Mouse (Mus musculus): ENCODE results near the gene Ppil2. TPM values are rescaled to one million over a fixed set of nuclear protein-coding genes. Genes with fewer than 3 reads are reported as not detected.

The Ppil2 gene
- 92.4 and 144 TPM in 2 replicates for polyA plus RNA-seq (2012; rRNA removed; ENCODE audit: low replicate concordance)

DNA sequence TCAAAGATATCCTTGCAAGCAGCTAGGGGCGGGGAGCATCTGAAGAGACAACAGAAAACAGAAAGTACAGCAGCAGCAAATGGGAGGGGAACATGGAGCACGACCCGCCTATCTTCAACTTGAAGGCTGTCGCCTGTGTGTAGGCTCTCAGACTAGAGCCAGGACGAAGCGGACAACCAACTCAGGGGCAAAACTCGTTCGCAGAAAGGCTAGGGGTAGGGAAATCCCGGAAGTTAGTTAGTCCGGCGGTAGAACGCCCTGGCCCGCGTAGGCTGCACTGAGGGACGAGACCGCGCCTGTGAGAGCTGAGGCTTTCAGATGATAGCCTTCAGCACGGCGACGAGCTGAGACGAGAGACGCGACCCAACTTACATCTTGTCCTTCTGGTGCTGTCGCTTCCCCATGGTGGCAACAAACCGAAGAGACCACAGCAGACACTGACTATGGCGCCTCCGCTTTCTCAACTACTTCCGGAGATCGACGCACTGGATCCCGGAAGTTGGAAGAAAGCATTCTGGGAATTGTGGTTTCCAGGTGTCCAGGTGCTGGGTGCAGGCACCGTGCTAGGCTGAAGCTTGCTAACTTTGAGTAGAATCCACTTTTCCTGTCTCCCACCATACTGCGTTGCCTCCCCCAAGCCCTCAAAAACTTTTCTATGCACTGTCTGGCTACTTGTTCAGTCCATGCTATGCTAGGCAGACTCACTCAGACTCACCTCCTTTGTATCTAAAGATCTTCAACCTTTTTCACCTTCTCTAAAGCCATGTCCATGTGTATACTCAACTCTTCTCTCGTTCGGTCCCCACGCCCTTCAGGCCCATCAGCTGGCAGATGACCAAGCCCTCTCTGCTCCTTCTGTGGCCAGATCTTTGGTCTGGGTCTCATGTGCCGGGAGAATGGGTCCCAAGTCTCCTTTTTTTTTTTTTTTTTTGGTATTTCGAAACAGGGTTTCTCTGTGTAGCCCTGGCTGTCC, at the start of gene Ppil2:
Ppil2 (minus strand) TSS at position 487 of the 973 bp plus-strand sequence.

GRCm38 (mm10) chr16:17146772-17147235, 35.7 kb upstream of the Ppil2 start, which contains the start of gene Ccdc116:
Ccdc116 (minus strand) TSS chr16:17147229.

DNA sequence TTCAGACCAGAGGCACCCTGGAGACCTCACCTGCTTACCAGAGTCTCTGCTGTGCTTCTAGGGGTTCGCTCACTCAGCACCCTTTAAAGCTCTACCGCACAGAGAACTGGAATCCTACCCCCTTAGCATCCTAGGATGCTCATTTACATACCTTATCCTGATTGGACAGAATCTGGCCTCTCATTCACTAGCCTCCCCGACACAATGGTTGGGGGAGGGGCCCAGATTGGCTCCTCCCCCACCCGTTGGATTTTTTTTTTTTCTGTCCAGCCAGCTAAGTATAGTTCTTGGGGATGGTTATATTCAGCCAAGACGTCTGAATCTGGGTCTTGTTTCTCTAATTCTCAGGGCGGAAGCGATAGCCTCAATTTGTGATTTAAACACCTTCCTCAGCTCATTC, 33.3 kb upstream of the Ppil2 start, which contains the start of gene Ydjc:
Ydjc (plus strand) TSS at position 283 of the 400 bp plus-strand sequence.

GRCm38 (mm10) chr16:17132089-17132905, 21.2 kb upstream of the Ppil2 start, which contains the start of gene Sdf2l1:
Sdf2l1 (minus strand) TSS chr16:17132383.

DNA sequence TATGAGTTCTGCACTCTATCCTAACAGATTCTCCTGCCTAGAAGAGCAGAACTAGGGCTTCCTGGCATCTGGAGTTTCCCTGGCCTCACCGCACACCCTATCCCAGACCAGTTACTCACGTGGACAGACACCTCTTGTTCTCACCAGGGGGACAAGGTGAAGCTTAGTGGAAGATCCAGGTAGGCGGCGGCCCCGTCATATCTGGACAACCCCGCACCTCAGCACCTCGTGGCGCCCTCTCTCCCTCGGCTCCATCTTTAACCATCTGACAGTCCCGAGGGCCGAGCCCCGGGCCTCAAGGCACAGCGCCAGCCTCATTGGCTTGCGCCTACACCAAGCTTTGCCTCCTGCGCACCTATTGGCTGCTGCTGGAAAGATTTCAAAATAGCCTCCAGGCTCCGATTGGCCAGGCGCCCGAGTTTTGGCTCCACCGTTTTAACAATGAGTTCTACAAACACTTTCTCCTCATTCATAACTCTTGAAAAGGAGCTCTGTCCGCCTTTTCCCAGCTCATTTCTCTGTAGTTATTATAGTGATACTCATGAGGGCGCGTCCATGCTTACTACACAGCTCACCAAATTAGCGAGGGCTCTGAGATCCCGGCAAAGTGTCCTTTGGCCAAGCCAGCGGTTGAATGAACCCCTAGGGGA, 13.9 kb upstream of the Ppil2 start, which contains the start of gene 2610318N02Rik:
2610318N02Rik (minus strand) TSS at position 297 of the 650 bp plus-strand sequence.

GRCm38 (mm10) chr16:17069511-17070443, 41.3 kb downstream of the Ppil2 start, which contains the start of gene Ypel1:
Ypel1 (plus strand) TSS chr16:17069696.

Other genes with a start within 250 kb of the Ppil2 start
- 0.33 and 0.55 TPM in 2 replicates for gene Igll1, start 247.3 kb downstream of the Ppil2 start, polyA plus RNA-seq (2012; rRNA removed; ENCODE audit: low replicate concordance)
- 63.5 and 86.8 TPM in 2 replicates for gene Top3b, start 240.5 kb downstream of the Ppil2 start, polyA plus RNA-seq (2012; rRNA removed; ENCODE audit: low replicate concordance)
- 6.0 and 8.1 TPM in 2 replicates for gene Vpreb1, start 240.4 kb downstream of the Ppil2 start, polyA plus RNA-seq (2012; rRNA removed; ENCODE audit: low replicate concordance)
- gene Ppm1f, start 214.8 kb downstream of the Ppil2 start, polyA plus RNA-seq (2012; rRNA removed; ENCODE audit: low replicate concordance): 15.8 and 20.3 TPM in 2 replicates
- 43.1 and 106 TPM in 2 replicates for gene Mapk1, start 127.9 kb downstream of the Ppil2 start, polyA plus RNA-seq (2012; rRNA removed; ENCODE audit: low replicate concordance)
- gene Ypel1, start 41.6 kb downstream of the Ppil2 start, polyA plus RNA-seq (2012; rRNA removed; ENCODE audit: low replicate concordance): 2.1 and 3.5 TPM in 2 replicates
- gene 2610318N02Rik, start 13.9 kb upstream of the Ppil2 start, polyA plus RNA-seq (2012; rRNA removed; ENCODE audit: low replicate concordance): 1.7 and 2.2 TPM in 2 replicates
- gene Sdf2l1, start 21.1 kb upstream of the Ppil2 start, polyA plus RNA-seq (2012; rRNA removed; ENCODE audit: low replicate concordance): 17.5 and 48.3 TPM in 2 replicates
- 4.2 and 14.7 TPM in 2 replicates for gene Ydjc, start 33.4 kb upstream of the Ppil2 start, polyA plus RNA-seq (2012; rRNA removed; ENCODE audit: low replicate concordance)
- 1.5 and 1.6 TPM in 2 replicates for gene Ccdc116, start 36.0 kb upstream of the Ppil2 start, polyA plus RNA-seq (2012; rRNA removed; ENCODE audit: low replicate concordance)
- 59.2 and 76.5 TPM in 2 replicates for gene Ube2l3, start 91.4 kb upstream of the Ppil2 start, polyA plus RNA-seq (2012; rRNA removed; ENCODE audit: low replicate concordance)
- 0.04 and 0.06 TPM in 2 replicates for gene Rimbp3, start 97.3 kb upstream of the Ppil2 start, polyA plus RNA-seq (2012; rRNA removed; ENCODE audit: low replicate concordance)
- gene Hic2, start 122.3 kb upstream of the Ppil2 start, polyA plus RNA-seq (2012; rRNA removed; ENCODE audit: low replicate concordance): 2.4 and 2.6 TPM in 2 replicates
- gene Tmem191c, start 164.8 kb upstream of the Ppil2 start, polyA plus RNA-seq (2012; rRNA removed; ENCODE audit: low replicate concordance): 7.2 and 12.8 TPM in 2 replicates
- 0.45 and 1.3 TPM in 2 replicates for gene Serpind1, start 220.1 kb upstream of the Ppil2 start, polyA plus RNA-seq (2012; rRNA removed; ENCODE audit: low replicate concordance)